Mouse (Mus musculus) gastrocnemius, postnatal 14 days (tissue): ENCODE measurements around the gene Ccdc91. TPM values are rescaled to one million over a fixed set of nuclear protein-coding genes. Genes with fewer than 3 reads are reported as not detected.
A peak's percentile ranks its signal among the peaks of the same experiment; 100 is the strongest.

Experiments
- DNase-seq: peaks from one replicate; pipeline ENCODE4 v3.0.0; 2021; ENCODE audit warnings: mixed read lengths
- intact Hi-C: fragments of 180-260 bp; cut with DNase I; formaldehyde crosslinking; loops from one replicate; pipeline ENCODE4 v1.15.1; 2025; ENCODE audit warnings: low total_unique reads
- long read RNA-seq, 2 experiments: library from polyadenylated mRNA; stranded (forward); transcript quantifications; one replicate each; pipeline ENCODE4 v2.0.0; 2021
- total RNA-seq, 2 experiments: library from RNA; stranded (reverse); gene quantifications; 2 replicates each; pipeline ENCODE4 v1.2.3; 2021

Gene Ccdc91
- 10 to 100 TPM; 62.3 to 63.3 TPM for total RNA-seq
- long read RNA-seq, experiment 1, transcript Ccdc91-201 (13 exons, 2,459 nt), result major isoform, 66 of 86 reads
- long read RNA-seq, experiment 1, partial matches to known transcripts, result 7 of 86 reads
- long read RNA-seq, experiment 1, other reads (novel, unspliced or antisense), result 13 of 86 reads
- long read RNA-seq, experiment 2, transcript Ccdc91-201 (13 exons, 2,459 nt), result major isoform, 91 of 111 reads
- long read RNA-seq, experiment 2, partial matches to known transcripts, result 4 of 111 reads
- long read RNA-seq, experiment 2, other reads (novel, unspliced or antisense), result 16 of 111 reads

DNA sequence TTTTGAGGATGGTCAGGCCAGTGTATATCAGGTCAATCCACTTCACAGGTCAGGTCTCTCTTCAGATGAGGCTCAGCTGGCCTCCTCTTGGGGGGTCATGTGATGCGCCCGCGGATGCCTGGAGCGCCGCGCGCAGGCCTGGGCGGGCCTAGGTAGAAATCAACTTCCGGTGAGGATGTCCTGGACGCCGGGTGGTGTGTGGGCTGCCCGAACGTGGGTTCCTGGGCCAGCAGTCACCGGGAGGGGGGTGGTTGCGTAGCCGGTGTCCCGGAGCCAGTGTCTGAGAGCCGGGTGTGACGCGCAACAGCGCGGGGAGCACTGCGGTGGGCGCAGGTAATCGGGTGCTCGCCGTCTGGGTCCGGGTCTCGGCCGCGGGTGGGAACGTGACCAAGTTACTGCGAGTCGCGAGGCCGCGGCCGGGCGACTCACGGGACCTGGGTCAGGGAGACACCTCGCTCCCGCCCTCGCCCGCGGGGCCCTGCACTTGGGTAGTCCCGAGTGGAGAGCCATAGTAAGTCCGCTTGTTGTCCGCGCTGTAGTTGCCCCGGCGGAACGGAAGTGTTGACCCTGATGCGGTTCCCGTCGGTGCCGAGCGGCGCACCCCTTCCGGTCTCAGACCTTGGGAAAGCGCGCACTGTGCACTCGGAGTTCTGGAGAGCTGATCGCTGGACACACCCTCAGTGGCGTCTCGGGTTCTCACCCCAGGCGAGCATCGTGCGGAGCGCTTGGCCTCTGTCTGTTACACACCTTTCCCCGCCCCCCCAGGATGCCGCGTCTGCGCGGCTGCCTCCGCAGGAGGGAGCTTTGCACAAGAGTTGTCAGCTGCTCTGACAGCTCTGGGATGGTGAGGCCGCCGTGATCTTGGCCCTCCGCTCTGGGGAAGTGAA, at the start of gene Ccdc91:
Ccdc91 (plus strand) TSS at position 102 of the 887 bp plus-strand sequence.
- intact Hi-C loops, result no loop called here
- DNase-seq, result peak; percentile 93

DNA sequence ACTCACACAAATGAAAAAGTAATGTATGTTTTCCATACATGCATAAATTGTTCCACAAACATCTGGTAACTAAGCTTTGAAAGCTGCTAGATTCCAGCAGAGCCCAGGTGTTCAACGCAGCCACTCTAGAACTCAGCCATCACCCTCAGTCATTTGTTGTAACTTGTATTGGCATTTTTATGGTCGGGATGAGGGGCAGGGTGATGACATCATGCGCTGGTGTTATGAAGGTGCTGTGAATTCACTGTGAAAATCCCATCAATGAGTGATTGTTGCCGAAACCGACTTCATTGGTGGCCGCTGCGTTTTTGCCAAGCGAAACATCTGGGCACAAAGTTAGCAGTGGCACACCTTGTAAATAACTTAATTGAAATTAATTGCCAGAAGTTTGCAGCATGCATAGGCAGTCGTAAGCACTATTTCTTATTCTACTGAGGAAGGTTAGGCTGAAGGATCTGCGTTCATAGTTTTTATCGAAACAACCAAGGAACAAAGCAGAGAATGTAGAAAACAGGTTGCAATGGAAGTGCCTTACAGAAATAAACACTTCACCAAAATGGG, 48.6 kb upstream of the Ccdc91 start:
- intact Hi-C loops, result no loop called here
- no peak for DNase-seq

DNA sequence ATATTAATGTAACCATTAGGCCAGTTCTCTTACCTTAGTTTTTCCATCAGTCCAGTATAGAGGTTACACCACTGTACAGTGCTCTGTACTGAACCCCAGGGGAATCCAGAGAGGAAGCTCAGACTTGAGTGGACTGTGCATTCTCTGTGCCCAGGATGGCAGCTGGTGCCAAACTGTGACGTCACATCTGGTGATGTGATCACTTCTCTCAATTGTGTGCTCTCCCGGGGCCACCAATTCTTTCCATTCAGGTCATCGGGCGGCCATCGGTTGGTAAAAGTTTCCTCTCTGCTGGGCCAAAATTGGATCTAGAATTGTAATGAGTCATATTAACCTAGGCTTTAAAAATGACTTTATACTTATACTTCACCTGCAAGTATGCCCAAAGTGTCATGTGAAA, 19.9 kb upstream of the Ccdc91 start:
- peak; percentile 7 for DNase-seq
- intact Hi-C loops, result no loop called here

DNA sequence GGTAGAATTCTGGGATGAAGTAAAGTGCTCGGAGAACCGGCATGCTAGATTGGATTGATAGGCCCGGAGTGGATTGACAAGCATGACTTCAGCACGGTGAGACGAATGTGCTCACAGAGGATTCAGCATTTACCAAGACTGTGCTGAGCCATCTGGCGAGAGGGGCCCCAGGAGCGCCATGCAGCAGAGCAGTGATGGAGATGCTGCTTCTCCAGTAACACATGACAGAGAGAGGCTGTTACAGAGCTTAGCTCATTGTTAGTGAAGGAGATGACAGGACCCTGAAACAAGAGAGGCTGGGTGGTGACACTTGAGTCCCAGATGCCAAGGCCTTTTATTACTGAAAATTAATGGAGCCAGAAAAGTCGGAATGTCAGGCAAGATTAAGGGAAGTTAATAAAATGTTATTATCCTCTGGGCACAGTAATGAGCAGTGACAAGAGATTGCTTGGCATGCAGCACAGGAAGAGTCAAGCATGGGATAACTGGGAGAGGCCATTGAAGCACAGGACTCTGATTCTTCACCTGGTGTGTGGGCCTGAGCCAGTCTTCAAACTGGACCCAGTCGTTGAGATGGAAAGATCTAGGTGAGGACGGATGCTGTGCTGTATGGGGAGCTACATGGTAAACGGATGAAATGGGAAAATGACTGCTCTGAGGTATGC, 16.9 kb upstream of the Ccdc91 start:
- intact Hi-C loops, result no loop called here
- no peak for DNase-seq

DNA sequence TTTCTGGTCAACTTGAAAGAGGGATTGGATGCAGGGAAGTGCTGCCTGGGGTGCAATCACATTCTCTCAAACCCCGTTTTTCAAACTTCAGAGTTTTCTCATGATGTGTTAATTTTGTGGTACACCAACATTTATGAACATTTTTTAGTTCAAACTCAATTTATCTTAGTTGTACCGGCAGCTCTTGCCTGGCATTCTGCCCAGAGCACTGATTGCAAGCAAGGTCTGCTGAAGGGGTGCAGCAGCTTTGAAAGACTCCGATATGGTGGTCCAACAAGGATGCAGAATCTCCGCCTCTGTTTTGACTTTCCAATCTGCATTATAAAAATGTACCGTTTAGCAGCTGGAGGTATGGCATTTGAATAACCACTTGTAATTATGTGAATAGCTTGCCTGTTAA, 5.6 kb upstream of the Ccdc91 start:
- DNase-seq, result no peak
- intact Hi-C loops, result no loop called here

DNA sequence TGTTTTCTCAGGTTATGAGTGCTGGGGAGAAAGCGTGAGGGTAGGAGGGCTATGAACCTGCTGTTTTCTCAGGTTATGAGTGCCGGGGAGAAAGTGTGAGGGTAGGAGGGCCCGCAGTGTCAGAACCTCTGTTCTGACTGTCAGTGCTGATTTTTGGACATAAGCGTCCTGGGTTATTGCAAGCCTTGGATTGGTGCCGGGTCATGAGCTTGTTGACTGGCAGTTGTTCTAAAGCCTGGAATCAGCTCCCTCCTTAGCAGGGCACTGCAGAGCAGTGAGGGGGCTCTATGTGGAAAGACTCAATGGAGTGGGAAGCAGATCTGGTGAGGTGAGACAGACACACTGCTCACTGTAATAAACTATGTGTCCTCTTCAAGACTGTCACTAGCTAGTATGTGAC, 5.5 kb downstream of the Ccdc91 start:
- intact Hi-C loops, result no loop called here
- DNase-seq, result no peak

DNA sequence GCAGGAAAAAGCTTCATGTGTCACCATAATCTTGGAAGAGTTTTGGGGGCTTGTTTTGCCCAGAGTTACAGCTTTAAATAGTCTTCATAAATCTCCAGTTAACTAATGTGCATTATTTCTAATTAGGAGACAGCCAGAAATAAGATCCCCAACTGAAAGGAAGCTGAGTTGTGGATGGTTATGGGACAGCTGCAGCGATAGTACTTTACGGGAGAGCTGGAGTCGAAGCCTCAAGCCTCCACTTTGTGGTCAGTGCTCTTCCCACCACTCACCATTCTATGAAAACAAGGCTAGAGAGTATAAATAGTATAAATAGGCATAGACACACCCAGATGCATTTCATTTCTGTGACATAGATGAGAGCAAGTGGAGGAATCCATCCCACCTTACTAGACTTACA, 14.5 kb downstream of the Ccdc91 start:
- intact Hi-C loops, result no loop called here
- no peak for DNase-seq

DNA sequence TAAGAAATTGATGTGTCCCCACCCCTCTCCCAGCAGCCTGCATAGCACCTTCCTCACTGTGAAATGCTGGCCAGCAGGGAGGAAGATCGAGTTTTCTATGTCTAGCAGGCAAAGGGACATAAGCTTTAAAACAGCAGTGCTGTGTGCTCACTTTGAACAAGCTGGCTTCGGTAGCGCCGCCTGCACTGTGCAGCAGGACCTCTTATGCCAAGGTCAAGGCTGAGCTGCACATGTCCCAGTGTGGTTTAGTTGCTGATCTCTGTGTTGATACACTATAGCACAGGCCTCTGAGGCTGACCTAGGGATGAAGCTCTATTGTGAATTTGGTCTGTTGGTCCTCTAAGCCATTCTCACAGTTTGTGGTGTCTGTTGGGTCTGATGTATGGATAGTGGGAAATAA, 16.9 kb downstream of the Ccdc91 start:
- intact Hi-C loops, result no loop called here
- no peak for DNase-seq

DNA sequence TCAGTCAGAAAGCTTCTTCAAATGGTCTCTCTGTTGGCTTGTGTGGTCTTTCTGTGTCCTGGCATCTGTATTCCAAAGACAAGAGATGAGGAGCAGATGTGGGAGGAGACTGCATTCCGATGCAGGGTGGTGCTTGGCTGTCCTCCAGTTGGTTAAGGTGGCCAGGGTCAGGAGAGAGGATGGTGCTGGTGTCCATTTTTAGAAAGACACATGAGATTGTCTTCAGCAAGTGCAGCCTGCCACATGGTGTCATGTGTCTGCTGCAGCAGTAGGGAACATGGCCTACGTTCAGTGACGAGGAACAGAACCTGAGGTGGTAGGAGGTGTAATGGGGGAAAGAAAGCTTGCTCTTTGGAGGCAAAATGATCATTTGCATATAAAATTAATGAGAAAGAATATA, 25.8 kb downstream of the Ccdc91 start:
- intact Hi-C loops, result no loop called here
- DNase-seq, result peak; percentile 21

DNA sequence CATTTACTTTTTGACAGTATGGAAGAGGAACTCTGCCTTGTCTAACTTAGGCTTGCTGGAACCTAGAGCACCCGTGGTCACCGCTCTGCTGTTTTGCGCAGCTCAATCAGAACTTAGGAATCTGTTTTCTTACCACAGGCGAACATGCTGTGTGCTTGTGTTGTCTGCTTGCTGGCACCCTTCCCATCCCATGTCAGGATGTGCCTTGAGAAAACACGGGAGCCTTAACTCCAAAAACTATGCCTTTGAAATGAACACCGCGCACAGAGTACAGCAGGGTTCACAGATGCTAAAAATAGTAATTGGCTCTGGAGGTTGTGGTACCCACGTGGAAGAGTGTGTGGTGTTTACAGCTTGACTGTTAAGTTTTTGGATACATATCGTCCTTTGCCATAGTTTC, 30.4 kb downstream of the Ccdc91 start:
- intact Hi-C loops, result no loop called here

DNA sequence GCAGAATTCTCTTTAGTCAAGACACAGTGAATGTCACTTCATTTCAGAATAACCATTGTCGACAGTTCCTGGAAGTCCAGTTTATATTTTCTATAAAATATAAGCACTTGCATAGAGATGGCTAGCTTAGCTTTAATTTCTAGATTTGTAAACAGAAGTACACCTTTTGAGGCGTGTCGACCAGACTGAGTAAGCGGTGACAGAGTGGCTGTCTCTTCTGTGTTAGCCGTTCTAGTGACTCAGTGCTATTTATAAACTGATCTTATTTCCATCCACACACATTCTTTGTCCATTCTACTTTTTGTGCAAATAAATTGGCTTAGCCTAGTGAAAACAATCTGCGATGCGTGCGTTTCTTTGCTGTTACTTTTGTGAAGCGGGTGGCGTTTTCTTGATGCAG, 30.9 kb downstream of the Ccdc91 start:
- intact Hi-C loops, result no loop called here

More for the DNA sequence above, 30.4 kb downstream of the Ccdc91 start:
- DNase-seq, result peak; percentile 32

DNA sequence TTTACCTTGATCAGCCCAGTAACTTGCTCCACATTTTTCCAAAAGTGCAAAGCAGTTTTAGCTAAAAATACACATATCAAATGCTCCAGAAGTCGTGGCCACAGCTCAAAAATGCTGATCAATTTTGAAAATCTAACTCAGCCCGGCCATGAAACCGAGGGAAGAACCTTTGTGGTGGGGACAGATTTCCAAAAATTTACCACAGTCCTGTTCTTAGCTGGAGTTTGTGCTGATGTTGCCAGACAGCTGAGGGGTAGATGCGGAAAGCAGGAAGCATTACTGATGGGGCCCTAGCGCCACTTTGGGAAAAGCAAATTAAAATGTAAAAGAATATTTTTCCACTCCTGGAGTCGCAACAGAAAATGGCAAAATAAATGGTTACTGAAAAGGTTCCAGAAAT, 31.6 kb downstream of the Ccdc91 start:
- intact Hi-C loops, result no loop called here
- DNase-seq, result no peak

More for the DNA sequence above, 30.9 kb downstream of the Ccdc91 start:
- no peak for DNase-seq

DNA sequence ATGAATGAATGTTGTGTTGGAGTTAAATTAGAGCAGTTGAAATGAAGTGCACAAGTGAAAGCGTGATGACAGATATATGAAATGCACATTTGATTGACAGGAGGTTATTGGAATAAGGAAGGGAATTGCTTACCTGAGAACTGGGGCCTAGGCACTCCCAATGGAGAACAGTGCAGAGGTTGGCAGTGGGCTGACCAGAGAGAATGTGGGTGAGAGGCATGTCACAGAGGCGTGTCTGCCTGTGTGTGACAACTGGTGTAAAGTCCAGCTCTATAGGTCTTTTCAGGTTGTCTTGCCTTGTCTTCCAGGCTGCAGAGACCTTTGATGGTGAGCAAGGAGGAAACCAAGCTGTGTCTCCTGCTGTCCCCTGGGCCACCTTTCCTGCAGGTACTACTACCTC, 34.9 kb downstream of the Ccdc91 start:
- no peak for DNase-seq
- intact Hi-C loops, result no loop called here

DNA sequence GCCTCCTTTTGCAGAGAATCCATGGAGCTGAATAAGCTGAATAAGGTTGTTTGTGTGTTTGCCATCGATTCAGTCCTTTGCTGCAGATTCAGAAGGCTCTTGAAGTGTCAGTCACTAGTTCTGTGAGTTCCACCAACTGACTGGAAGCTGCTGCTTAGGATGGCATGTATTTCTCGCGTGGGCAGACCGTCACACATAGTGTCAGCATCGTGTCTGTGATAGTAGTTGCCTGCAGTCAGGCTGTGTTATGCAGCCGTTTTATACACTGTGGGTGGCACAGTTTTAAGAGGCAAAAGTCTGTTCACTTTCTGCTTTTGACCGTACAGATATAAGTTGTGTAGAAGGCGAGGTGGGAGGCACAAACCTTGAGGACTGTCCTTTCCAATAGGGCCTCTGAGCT, 42.3 kb downstream of the Ccdc91 start:
- intact Hi-C loops, result no loop called here
- no peak for DNase-seq

DNA sequence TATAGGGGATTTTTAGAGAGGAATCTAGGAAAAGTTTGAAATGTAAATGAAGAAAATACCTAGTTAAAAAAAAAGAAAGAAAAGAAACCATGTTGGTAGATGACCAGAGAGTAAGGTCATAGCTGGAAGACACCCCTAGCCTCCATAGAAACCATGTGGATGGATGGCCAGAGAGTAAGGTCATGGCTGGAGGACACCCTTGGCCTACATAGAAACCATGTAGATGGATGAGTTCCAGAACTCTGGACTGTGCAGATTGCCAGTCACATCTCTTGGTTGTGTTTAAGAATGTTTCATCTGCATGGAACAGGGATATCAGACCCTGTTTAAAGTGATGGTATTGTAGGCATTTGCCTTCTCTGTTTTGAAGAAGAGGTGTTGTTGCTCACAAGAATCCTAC, 49.6 kb downstream of the Ccdc91 start:
- intact Hi-C loops, result no loop called here
- no peak for DNase-seq

DNA sequence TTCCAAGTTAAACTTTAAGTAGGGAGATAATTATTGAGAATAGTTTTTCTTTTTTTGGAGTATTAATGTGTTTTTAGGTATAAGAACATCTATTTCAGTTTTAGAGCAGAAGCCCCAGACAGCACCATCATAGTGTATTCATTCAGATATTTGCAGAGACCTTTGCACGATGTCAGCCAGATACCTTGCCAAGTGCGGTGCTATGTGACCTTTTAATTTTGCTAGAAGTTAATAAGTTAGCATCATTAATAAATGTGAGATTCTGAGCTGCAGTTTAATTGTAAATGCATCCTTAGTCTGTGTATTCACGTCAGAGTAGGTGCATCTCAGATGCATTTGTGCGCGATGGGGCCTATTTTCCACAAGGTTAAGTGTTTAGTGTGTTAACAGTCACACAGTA, 59.3 kb downstream of the Ccdc91 start:
- no peak for DNase-seq
- intact Hi-C loops, result no loop called here

DNA sequence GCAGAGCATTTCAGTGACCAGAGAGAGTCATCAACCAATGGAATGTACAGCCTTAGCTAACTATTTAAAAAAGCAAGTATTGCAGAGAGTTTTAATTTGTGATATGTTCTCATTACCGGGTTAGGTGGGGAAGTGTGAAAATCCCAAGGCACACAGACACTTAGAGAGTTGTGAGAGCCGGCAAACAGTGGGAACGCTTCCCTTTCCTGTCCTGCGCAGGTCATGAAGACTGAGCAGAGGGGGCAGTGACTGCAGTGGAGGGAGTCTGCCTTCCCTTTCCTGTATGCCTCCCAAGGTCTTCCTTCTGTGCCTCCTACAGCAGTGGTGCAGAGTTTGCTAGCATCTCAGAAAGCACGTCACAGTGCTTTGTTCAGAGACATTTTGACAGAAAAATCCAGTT, 62.6 kb downstream of the Ccdc91 start:
- no peak for DNase-seq
- intact Hi-C loops, result no loop called here

DNA sequence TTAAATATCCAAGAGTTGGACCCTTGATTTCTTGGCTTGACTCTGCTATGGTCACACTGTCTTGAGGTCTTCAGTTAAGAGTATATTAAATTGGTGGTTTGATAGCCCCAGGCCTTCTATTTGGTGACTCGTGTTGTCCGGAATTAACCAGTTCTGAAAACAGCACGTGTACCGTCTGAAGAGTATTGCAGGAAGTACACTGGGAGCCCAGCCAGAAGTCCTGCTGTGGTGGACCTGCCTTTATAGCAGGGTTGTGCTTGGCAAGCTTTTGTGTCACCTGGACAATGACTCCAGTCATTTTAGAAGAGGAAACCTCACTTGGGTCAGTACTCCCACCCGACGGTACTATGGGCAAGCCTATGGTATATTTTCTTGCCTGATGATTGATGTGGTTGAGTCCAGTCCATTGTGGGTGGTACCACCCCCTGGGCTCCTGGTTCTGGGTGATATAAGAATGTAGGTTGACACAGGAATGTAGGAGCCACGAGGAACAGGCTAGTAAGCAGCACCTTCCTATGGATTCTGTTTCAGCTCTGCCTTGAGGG, 63.5 kb downstream of the Ccdc91 start:
- intact Hi-C loops, result no loop called here
- DNase-seq, result no peak

DNA sequence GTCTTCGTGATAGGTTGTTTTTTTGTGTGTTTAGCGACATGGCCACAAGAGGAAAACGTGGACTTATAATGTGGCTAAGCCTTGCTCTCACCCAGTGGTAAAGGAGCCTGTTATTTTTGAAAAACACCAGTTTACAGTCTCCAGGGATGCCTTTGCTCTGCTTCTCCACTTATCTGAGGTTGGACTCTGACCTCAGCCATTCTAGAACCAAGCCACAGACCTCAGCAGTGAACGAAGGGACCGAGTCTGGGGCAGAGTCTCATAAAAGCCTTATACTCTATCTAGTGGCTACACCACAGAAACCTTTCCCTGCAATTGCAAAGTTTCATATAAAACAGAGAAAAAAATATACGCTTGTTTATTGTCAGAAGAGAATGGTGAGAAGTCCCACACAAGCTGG, 65.3 kb downstream of the Ccdc91 start:
- intact Hi-C loops, result no loop called here
- no peak for DNase-seq

DNA sequence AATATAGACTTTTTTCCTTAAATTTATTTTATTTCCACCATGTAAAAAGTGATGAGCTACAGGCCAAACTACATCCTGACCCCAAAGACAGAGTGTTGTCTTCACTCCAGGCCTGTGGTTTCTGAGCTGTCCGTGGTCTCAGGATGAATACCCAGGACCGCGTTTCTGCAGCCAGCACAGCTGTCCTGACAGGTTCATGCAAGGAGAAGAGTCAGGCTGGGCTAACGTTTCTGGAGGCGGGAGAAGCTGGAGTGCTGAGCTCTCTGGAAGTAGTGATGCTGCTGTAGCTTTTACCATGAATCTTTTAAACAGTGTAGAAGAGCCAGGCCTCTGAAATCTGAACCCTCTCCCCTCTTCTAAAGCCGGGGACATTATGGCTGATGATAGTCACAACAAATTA, 80.0 kb downstream of the Ccdc91 start:
- intact Hi-C loops, result no loop called here
- peak; percentile 52 for DNase-seq
